Mouse (Mus musculus) cortical plate, adult 2 months (tissue): ENCODE results near the gene Prpsap1.

Experiments
- CTCF ChIP-seq: fragments of 200-500 bp; IDR thresholded peaks from 2 replicates; pipeline ENCODE4 v1.5.1; 2011; ENCODE audit warnings: mild to moderate bottlenecking, control low read depth, low read length; ENCODE audit not compliant: insufficient read depth; ENCODE audit errors: extremely low read depth
- POLR2A ChIP-seq: fragments of 200-500 bp; IDR thresholded peaks from 2 replicates; pipeline ENCODE4 v1.6.1; 2011; ENCODE audit warnings: mild to moderate bottlenecking, low read length, control low read depth; ENCODE audit not compliant: insufficient read depth; ENCODE audit errors: extremely low read depth

DNA sequence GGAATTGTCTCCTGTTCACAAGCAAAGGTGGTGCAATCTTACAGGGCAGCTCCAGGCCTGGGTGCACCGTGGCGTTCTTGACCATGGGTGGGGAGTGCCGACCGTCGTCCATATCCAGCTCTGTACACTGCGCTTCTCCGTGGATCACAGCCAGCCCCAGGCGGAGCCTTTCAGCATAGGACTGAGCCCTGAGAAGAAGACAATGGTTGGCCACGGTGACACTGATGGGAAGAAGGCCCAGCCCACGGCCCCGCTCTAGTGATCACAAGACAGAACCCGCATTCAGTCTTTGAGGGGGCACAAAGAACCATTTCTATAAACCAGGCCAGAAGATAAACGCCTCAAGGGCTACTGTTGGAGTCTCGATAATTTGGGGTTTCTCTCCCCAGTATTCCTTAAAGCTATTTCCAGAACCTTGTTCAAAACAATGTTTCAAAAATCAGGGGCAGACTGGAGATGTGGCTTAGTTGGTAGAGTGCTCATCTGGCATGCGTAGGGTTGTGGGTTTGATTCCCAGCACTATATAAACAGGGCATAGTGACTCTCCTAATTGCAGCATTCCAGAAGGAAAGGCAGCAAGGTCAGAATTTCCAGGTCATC, 16.7 kb downstream of the Prpsap1 start:
- TF ChIP-seq CTCF (no peak), POLR2A (no peak)
